Mouse (Mus musculus): ENCODE data around the gene Fsd1. TPM values are rescaled to one million over a fixed set of nuclear protein-coding genes. Genes with fewer than 3 reads are reported as not detected.

The Fsd1 gene
- polyA plus RNA-seq, 1 experiment from 2014 or later, result 0.36 TPM

DNA sequence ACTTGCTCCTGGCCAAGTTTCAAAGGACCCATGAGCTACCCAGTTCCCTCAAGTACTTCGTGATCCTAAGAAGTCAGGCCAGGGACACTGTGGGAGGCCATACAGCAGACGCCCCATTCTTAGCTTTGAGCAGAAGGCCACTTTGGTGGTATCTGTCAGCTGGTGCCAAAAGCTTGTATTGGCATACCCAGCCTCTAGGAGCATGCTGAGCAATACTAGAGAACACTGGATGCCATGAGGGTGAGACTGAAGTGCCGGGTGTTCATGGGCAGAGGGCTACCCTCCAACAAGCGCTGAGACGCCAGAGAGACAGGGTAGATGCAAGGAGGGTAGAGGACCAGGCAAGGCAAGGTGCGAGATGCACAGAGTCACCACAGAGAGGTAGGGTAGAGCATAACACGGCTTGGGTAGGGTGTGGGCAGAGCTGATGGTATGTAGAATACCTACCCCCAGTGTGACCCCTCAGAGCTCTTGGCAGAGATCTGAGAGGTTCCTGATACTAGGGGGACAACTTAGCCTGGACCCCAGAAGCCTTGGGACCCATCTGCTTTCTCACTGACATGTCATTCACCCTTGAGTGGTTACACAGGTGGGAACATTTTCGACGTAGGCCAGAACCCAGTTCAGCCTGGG lies 44.0 kb downstream of the Fsd1 start:
- no peak overlapping the region for H3K4me3 ChIP-seq (ENCODE audit: low read depth, low read length)
- DNase-seq (ENCODE audit: low spot score) (no peak), ATAC-seq (no peak)
- WGBS, result 87% methylated on average over 9 of the region's 9 CpGs
- H3K36me3 ChIP-seq (ENCODE audit: insufficient read depth, low read length), result no peaks in the 10 kb centered on the region
- H3K27ac ChIP-seq (ENCODE audit: low read length), result no peak overlapping the region
- H3K9ac ChIP-seq (replicated peaks; ENCODE audit: low read depth), result no peak overlapping the region
- H3K4me1 ChIP-seq (ENCODE audit: insufficient read depth, low read depth, low read length), result peaks cover 7% of the 10 kb centered on the region; the same call in 1 of the 2 replicates
- H3K27me3 ChIP-seq (replicated peaks; ENCODE audit: insufficient read depth, low read length), result no peaks in the 10 kb centered on the region
- H3K4me2 ChIP-seq (replicated peaks; ENCODE audit: low read depth, low read length), result no peak overlapping the region
- TF ChIP-seq EP300 (IDR thresholded peaks at IDR 0.05) (no peak), CTCF (IDR thresholded peaks at IDR 0.05) (no peak)
- H3K9me3 ChIP-seq (ENCODE audit: low read length), result no peaks in the 10 kb centered on the region

DNA sequence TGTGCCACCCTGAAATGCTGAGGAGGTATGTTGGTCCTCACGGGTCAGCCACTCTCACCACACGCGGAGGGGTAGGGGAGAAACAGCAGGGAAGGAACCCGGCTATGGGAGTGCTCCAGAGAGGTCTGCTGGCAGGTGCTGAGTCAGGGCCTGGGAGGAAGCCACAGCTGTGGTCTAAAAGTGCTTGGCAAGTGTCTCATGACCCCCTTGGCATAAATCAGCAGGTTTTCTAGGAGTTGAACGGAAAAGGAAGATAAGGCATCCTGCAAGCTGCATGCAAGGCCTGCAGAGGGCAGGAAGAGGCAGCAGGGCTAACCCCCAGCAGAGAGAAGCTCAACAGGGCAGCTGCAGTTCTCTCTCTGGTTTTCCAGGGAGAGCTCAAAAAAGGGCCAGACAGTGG lies 44.6 kb downstream of the Fsd1 start:
- no peak for TF ChIP-seq EP300 (IDR thresholded peaks at IDR 0.05)
- TF ChIP-seq CTCF (IDR thresholded peaks at IDR 0.05), result peak; percentile 36
- 39% methylated on average over 5 of the region's 5 CpGs for WGBS
- DNase-seq (ENCODE audit: low spot score) (peak; percentile 43), ATAC-seq (peak; percentile 34)
- Histone ChIP-seq H3K4me2 (replicated peaks; ENCODE audit: low read depth, low read length) (no peak overlapping the region), H3K27ac (ENCODE audit: low read length) (no peak overlapping the region), H3K4me1 (ENCODE audit: insufficient read depth, low read depth, low read length) (peaks cover 11% of the 10 kb centered on the region; the same call in 1 of the 2 replicates), H3K9ac (replicated peaks; ENCODE audit: low read depth) (no peak overlapping the region), H3K36me3 (ENCODE audit: insufficient read depth, low read length) (no peaks in the 10 kb centered on the region), H3K4me3 (ENCODE audit: low read depth, low read length) (no peak overlapping the region), H3K27me3 (replicated peaks; ENCODE audit: insufficient read depth, low read length) (no peaks in the 10 kb centered on the region), H3K9me3 (ENCODE audit: low read length) (no peaks in the 10 kb centered on the region)

DNA sequence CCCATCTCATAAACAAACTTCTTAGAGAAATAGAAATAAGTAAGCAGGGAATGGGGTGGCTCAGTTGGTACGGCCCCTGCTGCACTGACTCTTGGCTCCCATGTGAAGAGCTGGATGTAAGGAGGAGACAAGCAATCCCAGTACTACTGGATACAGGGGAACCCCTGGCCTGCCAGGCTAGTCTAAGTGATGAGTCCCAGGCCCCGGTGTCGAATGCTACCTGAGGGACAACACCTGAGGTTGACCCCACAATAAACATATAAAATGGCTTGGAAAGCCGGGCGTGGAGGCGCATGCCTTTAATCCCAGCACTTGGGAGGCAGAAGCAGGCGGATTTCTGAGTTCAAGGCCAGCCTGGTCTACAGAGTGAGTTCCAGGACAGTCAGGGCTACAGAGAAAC lies 45.1 kb downstream of the Fsd1 start:
- H3K4me1 ChIP-seq (ENCODE audit: insufficient read depth, low read depth, low read length), result peaks cover 11% of the 10 kb centered on the region; the same call in 1 of the 2 replicates
- H3K27ac ChIP-seq (ENCODE audit: low read length), result no peak overlapping the region
- no peak overlapping the region for H3K4me3 ChIP-seq (ENCODE audit: low read depth, low read length)
- no peak for DNase-seq (ENCODE audit: low spot score)
- no peak for TF ChIP-seq EP300 (IDR thresholded peaks at IDR 0.05)
- TF ChIP-seq CTCF (IDR thresholded peaks at IDR 0.05), result no peak
- no peaks in the 10 kb centered on the region for H3K36me3 ChIP-seq (ENCODE audit: insufficient read depth, low read length)
- no peaks in the 10 kb centered on the region for H3K9me3 ChIP-seq (ENCODE audit: low read length)
- H3K4me2 ChIP-seq (replicated peaks; ENCODE audit: low read depth, low read length), result no peak overlapping the region
- ATAC-seq, result no peak
- H3K27me3 ChIP-seq (replicated peaks; ENCODE audit: insufficient read depth, low read length), result no peaks in the 10 kb centered on the region
- 92% methylated on average over 7 of the region's 7 CpGs for WGBS
- no peak overlapping the region for H3K9ac ChIP-seq (replicated peaks; ENCODE audit: low read depth)

DNA sequence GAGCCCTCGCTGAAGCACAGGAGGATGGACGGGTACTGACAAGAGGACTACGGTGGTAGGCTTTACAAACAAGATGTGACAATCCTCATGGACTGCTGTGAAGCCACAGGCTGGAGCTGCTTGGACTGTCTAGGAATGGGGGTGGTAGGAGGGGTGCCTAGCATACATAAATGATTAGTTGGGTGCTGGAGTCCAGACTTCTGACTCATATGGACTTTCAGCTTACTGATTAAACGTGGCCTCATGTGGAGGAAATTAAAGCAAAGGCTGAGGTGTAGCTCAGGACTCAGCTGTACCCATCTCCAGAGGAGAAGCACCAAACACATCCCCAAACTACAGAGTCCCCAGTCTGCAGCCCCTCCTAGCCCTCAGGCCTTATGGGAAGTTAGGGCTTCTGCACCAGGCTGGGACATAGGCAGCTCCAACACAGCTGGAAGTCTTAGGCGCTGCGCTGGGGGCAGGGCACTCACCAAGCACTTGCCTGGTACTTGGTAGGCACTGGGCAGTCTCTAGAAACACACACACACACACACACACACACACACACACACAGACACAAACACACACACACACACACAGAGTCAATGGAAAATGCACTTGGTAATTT lies 45.9 kb downstream of the Fsd1 start:
- Histone ChIP-seq H3K4me2 (replicated peaks; ENCODE audit: low read depth, low read length) (no peak overlapping the region), H3K27me3 (replicated peaks; ENCODE audit: insufficient read depth, low read length) (no peaks in the 10 kb centered on the region), H3K9me3 (ENCODE audit: low read length) (no peaks in the 10 kb centered on the region), H3K4me1 (ENCODE audit: insufficient read depth, low read depth, low read length) (peaks cover 14% of the 10 kb centered on the region; the same call in 1 of the 2 replicates), H3K4me3 (ENCODE audit: low read depth, low read length) (no peak overlapping the region), H3K27ac (ENCODE audit: low read length) (no peak overlapping the region), H3K9ac (replicated peaks; ENCODE audit: low read depth) (no peak overlapping the region), H3K36me3 (ENCODE audit: insufficient read depth, low read length) (no peaks in the 10 kb centered on the region)
- DNase-seq (ENCODE audit: low spot score) (no peak), ATAC-seq (no peak)
- TF ChIP-seq CTCF (IDR thresholded peaks at IDR 0.05), result no peak
- TF ChIP-seq EP300 (IDR thresholded peaks at IDR 0.05), result no peak
- WGBS, result 68% methylated on average over 6 of the region's 6 CpGs

DNA sequence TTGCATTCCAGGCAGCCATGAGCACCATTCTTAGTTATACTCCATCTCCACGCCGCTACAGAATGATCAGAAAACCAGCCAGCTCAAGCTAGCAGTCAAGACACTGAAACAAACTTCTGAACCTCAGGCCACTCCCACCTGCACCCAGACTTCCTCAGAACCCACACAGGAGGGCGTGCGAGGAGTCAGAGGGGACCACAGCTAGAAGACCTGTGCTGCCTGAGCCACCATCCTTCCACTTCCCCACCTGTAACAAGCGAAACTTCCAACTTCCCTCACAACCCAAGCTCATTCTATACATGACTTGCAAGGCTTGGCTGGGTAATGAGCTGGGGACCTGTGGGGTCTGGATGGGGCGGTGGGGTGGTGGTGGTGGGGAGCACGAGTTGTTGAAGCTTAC lies 46.5 kb downstream of the Fsd1 start:
- TF ChIP-seq EP300 (IDR thresholded peaks at IDR 0.05), result no peak
- TF ChIP-seq CTCF (IDR thresholded peaks at IDR 0.05), result no peak
- H3K9me3 ChIP-seq (ENCODE audit: low read length), result no peaks in the 10 kb centered on the region
- H3K4me1 ChIP-seq (ENCODE audit: insufficient read depth, low read depth, low read length), result peaks cover 14% of the 10 kb centered on the region; the same call in 1 of the 2 replicates
- no peak overlapping the region for H3K4me2 ChIP-seq (replicated peaks; ENCODE audit: low read depth, low read length)
- H3K27me3 ChIP-seq (replicated peaks; ENCODE audit: insufficient read depth, low read length), result no peaks in the 10 kb centered on the region
- 66% methylated on average over 7 of the region's 7 CpGs for WGBS
- H3K27ac ChIP-seq (ENCODE audit: low read length), result no peak overlapping the region
- no peak overlapping the region for H3K4me3 ChIP-seq (ENCODE audit: low read depth, low read length)
- DNase-seq (ENCODE audit: low spot score) (no peak), ATAC-seq (no peak)
- no peaks in the 10 kb centered on the region for H3K36me3 ChIP-seq (ENCODE audit: insufficient read depth, low read length)
- H3K9ac ChIP-seq (replicated peaks; ENCODE audit: low read depth), result no peak overlapping the region

DNA sequence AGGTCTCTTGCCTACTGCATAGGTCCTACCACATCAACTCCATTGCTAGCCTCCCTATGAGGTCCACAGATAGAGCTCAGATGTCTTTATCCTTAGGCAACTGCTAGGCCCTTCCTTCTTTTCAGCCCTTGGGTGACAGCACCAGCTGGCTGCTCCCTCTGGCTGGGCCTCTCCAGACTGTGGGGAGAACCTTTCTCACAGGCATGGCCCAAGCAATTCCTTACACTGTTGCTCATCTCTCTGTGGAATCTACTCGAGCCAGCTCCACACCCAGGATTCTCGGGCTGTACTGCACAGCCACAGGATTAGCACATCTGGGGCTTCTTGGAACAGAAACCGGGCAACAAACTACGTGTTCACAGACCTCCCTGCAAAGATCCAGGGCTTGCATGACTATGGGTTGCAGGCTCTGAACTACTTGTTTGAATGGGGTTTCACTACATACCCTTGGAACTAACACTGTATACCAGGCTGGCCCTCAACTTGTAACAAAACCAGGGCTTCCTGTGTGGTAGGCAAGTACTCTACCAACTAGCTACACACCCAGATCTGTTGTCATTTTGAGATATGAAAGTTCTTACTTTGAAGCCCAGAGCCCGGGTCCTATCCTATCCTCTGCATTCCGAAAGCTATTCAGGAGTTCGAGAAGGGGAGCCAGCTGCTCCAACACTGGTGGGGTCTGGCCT lies 47.9 kb downstream of the Fsd1 start:
- no peak overlapping the region for H3K9ac ChIP-seq (replicated peaks; ENCODE audit: low read depth)
- DNase-seq (ENCODE audit: low spot score), result no peak
- TF ChIP-seq CTCF (IDR thresholded peaks at IDR 0.05) (no peak), EP300 (IDR thresholded peaks at IDR 0.05) (no peak)
- no peaks in the 10 kb centered on the region for H3K27me3 ChIP-seq (replicated peaks; ENCODE audit: insufficient read depth, low read length)
- WGBS, result 80% methylated on average over 7 of the region's 7 CpGs
- no peak overlapping the region for H3K4me3 ChIP-seq (ENCODE audit: low read depth, low read length)
- H3K4me1 ChIP-seq (ENCODE audit: insufficient read depth, low read depth, low read length), result peaks cover 14% of the 10 kb centered on the region; the same call in 1 of the 2 replicates
- no peak overlapping the region for H3K27ac ChIP-seq (ENCODE audit: low read length)
- H3K9me3 ChIP-seq (ENCODE audit: low read length), result no peaks in the 10 kb centered on the region
- ATAC-seq, result no peak
- H3K36me3 ChIP-seq (ENCODE audit: insufficient read depth, low read length), result no peaks in the 10 kb centered on the region
- no peak overlapping the region for H3K4me2 ChIP-seq (replicated peaks; ENCODE audit: low read depth, low read length)

All from lung, postnatal 0 days (tissue).